Mouse (Mus musculus) intestine, postnatal 0 days (tissue): Measurements from ENCODE around the gene Ankrd26. TPM values are rescaled to one million over a fixed set of nuclear protein-coding genes. Genes with fewer than 3 reads are reported as not detected.

Experiments used
- ATAC-seq: fragments of 200-750 bp; cut with Nextera tagmentation; 2 replicates; pipeline ENCODE4 v1.8.0; 2017; ENCODE audit warnings: mild to moderate bottlenecking, moderate TSS enrichment, moderate library complexity
- H3K27ac ChIP-seq: fragments of 300-500 bp; sonication (generic); 2 replicates; pipeline ENCODE4 v1.5.1; 2014; ENCODE audit warnings: mild to moderate bottlenecking, low read depth, low read length, moderate library complexity
- H3K27me3 ChIP-seq: fragments of 300-500 bp; sonication (generic); replicated peaks from 2 replicates; pipeline ENCODE4 v1.6.1; 2014; ENCODE audit warnings: low read length, mixed read lengths; ENCODE audit not compliant: control insufficient read depth, insufficient read depth
- H3K36me3 ChIP-seq: fragments of 300-500 bp; sonication (generic); 2 replicates; pipeline ENCODE4 v1.6.1; 2014; ENCODE audit warnings: mild to moderate bottlenecking, moderate library complexity; ENCODE audit not compliant: control insufficient read depth, insufficient read depth
- H3K4me1 ChIP-seq: fragments of 300-500 bp; sonication (generic); replicated peaks from 2 replicates; pipeline ENCODE4 v1.6.1; 2014; ENCODE audit warnings: antibody characterized with exemption, low read length, mixed read lengths; ENCODE audit not compliant: control insufficient read depth, insufficient read depth
- H3K4me2 ChIP-seq: fragments of 300-500 bp; sonication (generic); replicated peaks from 2 replicates; pipeline ENCODE4 v1.6.1; 2014; ENCODE audit warnings: low read depth, mild to moderate bottlenecking, moderate library complexity
- H3K4me3 ChIP-seq: fragments of 300-500 bp; sonication (generic); 2 replicates; pipeline ENCODE4 v1.5.1; 2014; ENCODE audit warnings: low read depth, low read length
- H3K9ac ChIP-seq: fragments of 300-500 bp; sonication (generic); 2 replicates; pipeline ENCODE4 v1.6.1; 2014; ENCODE audit warnings: mild to moderate bottlenecking, low read depth, low read length
- H3K9me3 ChIP-seq: fragments of 300-500 bp; sonication (generic); 2 replicates; pipeline ENCODE4 v1.6.1; 2016; ENCODE audit warnings: mixed run types; ENCODE audit not compliant: control insufficient read depth
- CTCF ChIP-seq: sonication (generic); IDR thresholded peaks from 2 replicates; pipeline ENCODE4 v1.5.1; 2016; ENCODE audit warnings: low read depth, mild to moderate bottlenecking, control low read depth, antibody characterized with exemption, moderate library complexity
- WGBS: fragments of 180-500 bp; shearing (Covaris S2); extraction: QIAGEN DNeasy Blood & Tissue Kit; methylation state at CpG from one replicate; pipeline ENCODE4 v1.1.7; 2014; 5-methylcytosine and 5-hydroxymethylcytosine counted together
- polyA plus RNA-seq: library from polyadenylated mRNA; unstranded; fragments of >200 nt; fragmentation: Nextera tagmentation; extraction: Ambion mirVana; gene quantifications from 2 replicates; pipeline ENCODE4 v1.2.1, GENCODE M21; 2015

Ankrd26 gene
- polyA plus RNA-seq: 2.7 and 4.1 TPM in 2 replicates

DNA sequence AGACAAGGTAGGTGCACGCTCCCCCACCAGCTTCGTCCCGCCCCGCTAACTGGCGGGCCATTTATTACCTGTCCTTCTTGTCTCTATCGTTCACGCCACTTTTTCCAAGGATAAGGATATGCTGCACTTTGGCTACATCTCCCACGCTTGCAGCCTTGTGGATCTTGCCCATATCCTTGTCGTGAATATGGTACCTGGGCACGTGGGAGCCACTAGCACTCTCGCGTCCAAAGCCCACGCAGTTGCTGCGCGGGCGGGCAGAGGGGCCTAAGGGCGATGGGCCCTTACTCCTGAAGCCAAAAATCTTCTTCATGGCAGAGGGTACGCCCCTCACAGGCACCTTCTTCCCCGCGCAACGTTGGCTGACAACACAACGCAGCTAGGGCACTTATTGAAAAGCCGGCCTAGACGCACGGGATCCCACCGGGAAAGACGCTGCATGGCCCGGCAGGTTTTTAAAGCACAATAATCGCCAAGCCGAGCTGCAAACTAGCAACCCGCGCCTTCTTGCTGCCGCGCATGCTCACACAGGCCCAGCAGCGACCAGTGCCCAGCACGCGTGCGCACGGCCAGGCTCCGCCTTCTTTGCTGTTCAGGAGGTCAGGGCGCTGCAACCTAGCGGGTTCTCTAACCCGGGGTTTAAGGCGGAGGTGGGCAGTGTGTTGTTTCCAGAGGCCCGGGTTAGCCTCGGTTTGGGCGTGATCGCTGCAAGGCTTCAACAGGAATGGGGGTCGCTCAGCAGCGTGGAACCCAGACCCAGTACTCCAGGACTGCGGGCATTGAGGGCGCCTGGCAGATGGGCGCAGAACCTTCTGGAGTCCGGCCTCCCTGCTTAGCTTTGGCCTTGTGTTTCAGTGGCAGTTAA is at the start of gene Ankrd26:
Gene Ankrd26, minus strand, starts transcription at position 482 of the 865 bp plus-strand sequence.
- TF ChIP-seq CTCF: no peak
- peak within 1 kb of the TSS; percentile 99 for H3K4me2 ChIP-seq
- peak within 1 kb of the TSS; percentile 57 for H3K9ac ChIP-seq
- no peaks in the 10 kb centered on the region for H3K9me3 ChIP-seq
- H3K27ac ChIP-seq: 0 out of 2 replicates have a peak within 1 kb of the TSS, but pooled peaks have one; percentile 23
- H3K4me3 ChIP-seq: peak within 1 kb of the TSS; percentile 71
- peaks cover 4% of the 10 kb centered on the region; the same call in 1 of the 2 replicates for H3K36me3 ChIP-seq
- no peaks in the 10 kb centered on the region for H3K27me3 ChIP-seq
- peak; percentile 95 for ATAC-seq
- no peaks in the 10 kb centered on the region for H3K4me1 ChIP-seq
- WGBS: 3% methylated on average over 54 of the region's 54 CpGs

DNA sequence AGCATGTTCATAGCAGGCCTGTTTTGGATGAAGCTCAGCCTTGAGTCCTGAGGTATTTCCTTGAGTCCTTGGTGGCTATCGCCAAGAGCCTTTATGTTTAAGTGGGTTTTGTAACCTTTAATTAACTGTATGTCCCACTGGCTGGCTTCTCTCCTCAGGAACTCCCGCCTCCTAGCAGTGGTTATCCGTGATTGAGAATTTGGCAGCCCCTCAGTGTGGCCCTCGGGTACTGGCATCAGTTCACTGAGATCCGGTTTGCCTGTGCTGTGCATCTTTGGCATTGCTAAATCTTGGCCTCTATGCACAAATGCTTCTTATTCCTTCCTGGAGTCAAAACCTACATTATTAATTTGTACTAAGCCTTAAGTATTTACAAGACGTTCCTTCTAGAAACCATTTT is 46.9 kb upstream of the Ankrd26 start:
- TF ChIP-seq CTCF: no peak
- ATAC-seq: no peak
- Histone ChIP-seq H3K9me3 (no peaks in the 10 kb centered on the region), H3K27ac (no peak overlapping the region), H3K4me2 (no peak overlapping the region), H3K27me3 (no peaks in the 10 kb centered on the region), H3K4me1 (no peaks in the 10 kb centered on the region), H3K9ac (no peak overlapping the region), H3K4me3 (no peak overlapping the region), H3K36me3 (no peaks in the 10 kb centered on the region)
- WGBS: 90% methylated on average over 6 of the region's 6 CpGs

DNA sequence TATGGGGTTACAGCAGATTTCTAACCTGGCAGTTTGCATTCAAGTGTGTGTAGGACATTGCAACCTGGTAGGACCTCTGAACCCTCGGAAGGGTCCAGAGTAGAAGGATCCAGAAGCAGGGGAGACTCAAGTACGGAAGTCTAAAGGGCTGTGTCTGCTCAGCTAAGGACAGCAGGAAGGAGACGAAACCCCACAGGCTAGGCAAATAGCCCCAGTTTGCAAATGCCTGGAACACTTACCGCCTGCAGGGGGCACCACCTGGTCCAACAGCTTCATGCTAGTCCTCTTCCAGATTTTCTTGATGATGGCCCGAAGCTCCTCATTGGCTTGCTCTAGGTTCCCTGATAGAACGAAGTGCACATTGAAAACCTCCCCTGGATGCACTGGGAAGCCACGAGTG is 43.9 kb upstream of the Ankrd26 start:
- Histone ChIP-seq H3K27ac (no peak overlapping the region), H3K4me1 (no peaks in the 10 kb centered on the region), H3K9ac (no peak overlapping the region), H3K27me3 (no peaks in the 10 kb centered on the region), H3K36me3 (no peaks in the 10 kb centered on the region), H3K4me2 (no peak overlapping the region), H3K4me3 (no peak overlapping the region), H3K9me3 (no peaks in the 10 kb centered on the region)
- 61% methylated on average over 7 of the region's 7 CpGs for WGBS
- ATAC-seq: no peak
- peak; percentile 51 for TF ChIP-seq CTCF

DNA sequence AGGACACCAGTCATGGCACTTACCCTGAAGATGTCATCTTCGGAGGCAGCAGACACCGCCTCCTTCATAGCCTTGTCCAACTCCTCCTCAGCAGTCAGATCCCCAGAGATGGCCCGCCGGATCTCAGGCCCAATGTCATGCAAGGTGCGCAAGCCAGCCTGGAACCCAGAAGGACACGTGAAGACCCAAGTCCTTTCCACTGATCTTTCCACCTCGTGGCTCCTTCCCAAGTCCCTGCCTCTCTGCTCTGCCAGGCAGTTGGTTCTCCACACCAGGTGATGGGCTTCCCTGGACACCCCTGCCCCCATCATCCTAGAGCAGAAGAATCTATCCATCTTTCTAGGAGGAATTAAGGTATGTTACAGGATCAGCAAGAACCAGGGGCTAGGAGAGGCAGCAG is 41.8 kb upstream of the Ankrd26 start:
- no peaks in the 10 kb centered on the region for H3K36me3 ChIP-seq
- no peak for TF ChIP-seq CTCF
- no peak for ATAC-seq

DNA sequence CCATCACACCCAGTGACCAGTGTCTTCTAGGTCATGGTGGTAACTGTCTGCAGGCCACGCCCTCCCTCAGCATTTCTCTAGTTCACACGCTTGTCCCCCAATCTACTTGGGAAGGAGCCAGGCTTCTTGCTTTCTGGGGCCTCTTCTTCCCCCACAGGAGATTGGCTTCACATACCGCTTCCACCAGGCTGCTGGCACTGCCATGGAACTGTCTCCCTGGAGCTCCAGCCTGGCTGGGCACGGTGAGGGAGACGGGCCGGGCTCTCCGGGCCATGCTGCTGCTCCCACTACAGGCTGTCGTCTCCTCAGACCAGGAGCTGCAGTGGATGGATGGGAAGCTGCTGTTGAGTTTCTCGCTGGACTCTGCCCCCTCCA is 33.6 kb upstream of the Ankrd26 start:
- Histone ChIP-seq H3K27me3 (0 out of 2 replicates have a peak, but pooled peaks cover 3% of the 10 kb centered on the region), H3K4me3 (no peak overlapping the region), H3K4me2 (no peak overlapping the region), H3K9me3 (no peaks in the 10 kb centered on the region), H3K36me3 (no peaks in the 10 kb centered on the region), H3K9ac (no peak overlapping the region), H3K27ac (no peak overlapping the region), H3K4me1 (no peaks in the 10 kb centered on the region)
- WGBS: 58% methylated on average over 9 of the region's 9 CpGs
- ATAC-seq: no peak
- no peak for TF ChIP-seq CTCF

More for the DNA sequence above, 41.8 kb upstream of the Ankrd26 start:
- no peaks in the 10 kb centered on the region for H3K4me1 ChIP-seq
- WGBS: 91% methylated on average over 7 of the region's 7 CpGs
- H3K4me3 ChIP-seq: no peak overlapping the region
- H3K9me3 ChIP-seq: no peaks in the 10 kb centered on the region
- no peak overlapping the region for H3K9ac ChIP-seq
- H3K27me3 ChIP-seq: no peaks in the 10 kb centered on the region
- no peak overlapping the region for H3K4me2 ChIP-seq
- no peak overlapping the region for H3K27ac ChIP-seq

DNA sequence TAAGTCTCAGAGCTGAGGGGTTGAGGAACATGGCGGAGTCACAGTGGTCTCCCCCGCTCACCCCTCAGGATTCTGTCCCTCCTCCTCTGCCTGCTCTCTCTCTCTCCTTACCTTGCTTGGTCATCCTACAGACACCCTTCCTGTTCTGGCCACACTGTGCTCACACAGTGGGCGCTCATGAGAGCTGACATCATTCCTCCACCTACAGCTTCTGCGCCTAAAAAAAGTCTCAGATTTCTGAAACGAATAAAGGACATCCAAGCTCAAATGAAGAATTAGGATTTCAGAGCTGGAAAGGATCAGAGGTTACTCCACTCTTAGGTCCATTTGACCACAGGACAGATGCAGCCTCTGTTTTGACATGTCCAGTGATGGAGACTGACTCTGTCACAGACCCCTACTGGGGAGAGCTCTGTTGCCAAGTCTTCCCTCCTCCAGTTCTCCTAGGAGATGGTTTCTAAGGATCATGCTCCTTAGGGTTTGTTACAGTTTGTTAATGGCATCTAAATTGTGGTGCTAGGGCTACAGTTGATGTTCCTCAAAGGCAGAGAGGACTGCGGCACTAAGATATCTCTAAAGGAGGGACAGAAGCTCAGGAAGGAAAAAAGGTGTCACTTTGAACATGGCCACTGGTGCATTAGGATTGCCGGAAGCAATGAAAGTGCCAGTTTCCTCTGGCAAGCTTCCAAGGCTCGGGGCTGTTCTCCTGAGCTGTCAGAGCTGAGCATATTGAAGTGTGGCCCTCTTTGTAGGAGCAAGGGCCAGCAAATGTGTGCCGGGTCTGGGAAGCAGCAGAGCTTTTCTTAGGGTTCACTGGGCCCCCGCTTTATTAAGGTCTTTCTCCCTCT is 33.0 kb upstream of the Ankrd26 start:
- Histone ChIP-seq H3K9me3 (no peaks in the 10 kb centered on the region), H3K27ac (no peak overlapping the region), H3K4me3 (no peak overlapping the region), H3K36me3 (no peaks in the 10 kb centered on the region), H3K27me3 (0 out of 2 replicates have a peak, but pooled peaks cover 3% of the 10 kb centered on the region), H3K9ac (no peak overlapping the region), H3K4me2 (no peak overlapping the region), H3K4me1 (no peaks in the 10 kb centered on the region)
- ATAC-seq: no peak
- TF ChIP-seq CTCF: no peak
- 75% methylated on average over 10 of the region's 10 CpGs for WGBS
